Mouse (Mus musculus) spleen, postnatal 14 days (tissue): ENCODE data around the gene Doc2a.
A peak's percentile ranks its signal among the peaks of the same experiment; 100 is the strongest.

ENCODE experiments used
- DNase-seq, 2 experiments: peaks; one replicate each; pipeline ENCODE4 v3.0.0; 2021 to 2022; ENCODE audit warnings: low spot score in 2 of 2

The Doc2a gene

DNA sequence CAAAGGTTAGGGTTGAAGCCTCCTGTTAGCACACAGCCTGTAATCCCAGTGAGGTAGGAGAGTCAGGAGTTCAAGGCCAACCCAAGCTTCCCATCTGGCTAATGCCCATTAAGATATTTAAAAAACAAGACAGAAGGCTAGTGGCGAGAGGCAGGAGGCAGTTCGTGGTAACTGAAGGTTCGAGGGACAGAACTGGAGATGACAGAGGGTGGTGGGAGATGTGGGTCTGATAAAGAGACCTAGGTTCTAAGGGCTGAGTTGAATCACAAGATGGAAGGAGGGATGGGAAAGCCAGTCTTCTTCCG lies at the start of gene Doc2a:
Doc2a (plus strand) TSS at position 301 of the 305 bp plus-strand sequence.
- DNase-seq, result no peak

DNA sequence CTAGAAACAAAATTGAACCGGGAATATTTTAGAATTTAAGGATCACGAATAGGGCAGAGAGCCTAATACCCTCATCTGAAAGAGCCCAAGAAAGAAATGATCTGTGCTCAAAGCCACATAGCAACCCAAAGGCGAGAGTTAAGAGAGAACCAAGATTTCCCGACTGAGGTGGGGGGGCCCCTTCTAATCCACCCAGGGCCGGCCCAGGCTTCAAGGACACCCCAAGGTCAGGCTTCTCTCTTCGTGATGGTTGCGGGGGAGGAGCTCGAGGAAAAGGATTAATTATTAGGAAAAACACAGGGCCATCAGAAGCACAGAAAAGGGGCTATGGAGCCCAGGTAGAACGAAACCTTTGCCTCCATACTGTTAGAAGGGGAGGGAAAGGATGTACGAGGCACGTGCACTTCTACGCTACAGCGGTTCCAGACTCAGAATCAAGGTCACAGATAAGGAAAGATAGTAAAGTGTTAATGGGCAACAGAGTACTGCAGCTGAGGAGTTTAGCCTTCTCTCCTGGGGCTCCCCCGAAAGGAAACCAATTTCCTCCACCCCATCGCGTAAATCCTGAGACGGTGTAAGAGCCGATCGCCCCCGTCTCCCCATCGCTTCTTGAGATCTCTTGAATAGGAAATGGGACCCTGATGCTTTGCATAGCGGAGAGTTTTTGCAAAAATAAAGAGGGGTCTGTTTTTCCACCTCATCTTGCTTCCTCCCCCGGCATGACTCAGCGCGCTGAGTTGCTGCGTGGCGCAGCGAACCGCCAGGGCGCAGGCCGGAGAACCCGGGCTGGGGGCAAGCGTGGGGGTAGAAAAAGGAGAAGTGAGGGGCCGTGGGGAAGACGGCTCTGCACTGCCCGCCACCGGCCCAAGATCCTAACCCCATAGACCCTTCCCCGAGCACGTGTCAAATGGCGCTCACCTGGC lies 48.8 kb upstream of the Doc2a start:
- DNase-seq, result no peak

DNA sequence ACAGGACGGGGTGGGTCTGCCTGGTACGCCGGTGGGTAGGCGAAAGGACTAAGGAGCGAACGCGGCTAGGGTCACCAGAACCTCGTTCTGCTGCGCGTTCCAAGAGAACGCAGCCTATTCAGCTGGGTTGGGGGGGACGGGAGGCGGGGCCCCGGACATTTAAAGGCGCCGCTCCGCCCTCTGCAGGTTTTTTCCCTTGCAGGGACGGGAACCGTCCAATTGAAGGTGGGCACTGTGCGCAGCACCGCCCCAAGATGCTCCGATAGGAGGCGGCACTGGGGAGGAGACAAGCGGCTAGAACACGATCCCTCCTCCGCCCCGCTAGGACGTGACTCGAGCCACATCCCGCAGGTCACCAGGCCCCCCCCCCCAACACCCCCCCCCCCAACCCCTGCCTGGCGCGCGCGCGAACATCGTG lies 48.2 kb upstream of the Doc2a start:
- peak; percentile 89 to 90 for DNase-seq

DNA sequence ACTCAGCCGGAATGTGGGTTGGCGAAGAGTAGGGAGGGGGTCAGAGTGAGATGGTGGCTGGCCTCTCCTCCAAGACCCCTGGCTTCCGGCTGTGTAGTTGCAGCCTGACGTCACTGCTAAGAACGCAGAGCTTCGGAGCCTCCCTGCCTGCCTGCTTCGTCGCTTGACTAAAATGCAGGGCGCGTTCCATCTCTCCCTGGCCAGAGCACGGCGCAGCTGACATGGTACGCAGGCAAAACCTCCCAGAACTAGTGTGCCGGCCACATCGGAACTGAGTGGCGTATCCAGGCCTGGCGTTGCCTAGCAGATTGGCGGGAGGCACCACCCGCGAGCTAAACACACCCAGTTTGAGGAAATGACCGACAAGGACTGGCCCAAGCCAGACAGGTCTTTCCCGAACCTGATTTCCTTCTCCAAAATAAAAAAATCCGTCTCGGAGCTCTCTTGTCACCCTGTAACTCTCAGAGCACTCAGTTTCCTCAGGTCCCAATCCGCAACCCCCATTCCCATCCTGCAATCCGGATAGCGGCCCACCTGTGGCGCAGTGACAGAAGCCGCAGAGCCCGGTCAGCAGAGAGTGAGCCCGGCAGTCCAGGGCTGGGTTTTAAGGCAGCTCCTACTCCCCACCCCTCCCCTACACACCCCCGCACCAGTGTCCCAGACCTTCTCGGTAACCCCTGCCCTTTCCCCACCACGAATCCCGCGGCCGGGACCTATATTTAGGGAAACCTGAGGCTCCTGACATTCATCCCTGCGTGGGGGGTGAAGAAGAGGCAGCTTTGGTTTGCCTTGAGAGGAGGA lies 47.5 kb upstream of the Doc2a start:
- no peak for DNase-seq

DNA sequence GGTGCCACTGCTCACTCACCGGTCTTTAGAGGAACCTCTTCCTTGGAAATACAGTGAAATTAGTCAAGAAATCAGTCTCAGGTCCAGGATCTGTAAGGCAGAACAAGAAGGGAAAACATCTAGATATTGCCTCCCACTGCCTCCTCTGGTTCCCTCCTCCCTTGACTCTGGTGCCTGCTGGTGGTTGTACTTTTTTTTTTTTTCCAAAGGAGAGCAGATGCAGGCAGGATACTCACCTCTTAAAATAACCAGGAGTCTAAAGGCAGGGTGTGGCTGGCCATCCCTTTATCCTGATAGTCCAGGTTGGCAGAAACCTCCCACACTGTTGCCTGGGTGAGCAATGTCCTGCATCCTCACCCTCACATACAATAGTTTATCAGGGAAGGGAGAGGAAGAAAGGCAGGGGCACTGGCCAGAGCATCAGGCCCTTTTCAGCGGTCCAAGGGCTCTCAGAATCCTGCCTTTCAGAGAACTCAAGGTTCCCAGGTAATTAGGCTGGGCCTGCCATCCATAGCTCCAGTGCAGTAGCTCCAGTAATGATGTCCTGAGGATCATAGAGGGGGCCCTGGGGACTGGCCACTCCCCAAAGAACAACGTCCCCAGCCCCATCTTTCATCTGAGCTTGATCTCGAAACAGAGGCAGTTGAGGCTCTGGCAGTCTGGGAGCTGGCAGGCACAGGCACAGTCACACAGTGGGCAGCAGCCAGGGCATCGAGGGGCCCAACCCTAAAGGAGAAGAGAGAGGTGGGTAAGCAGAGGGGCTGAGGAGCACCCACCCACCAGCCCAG lies 46.8 kb upstream of the Doc2a start:
- DNase-seq, result no peak

DNA sequence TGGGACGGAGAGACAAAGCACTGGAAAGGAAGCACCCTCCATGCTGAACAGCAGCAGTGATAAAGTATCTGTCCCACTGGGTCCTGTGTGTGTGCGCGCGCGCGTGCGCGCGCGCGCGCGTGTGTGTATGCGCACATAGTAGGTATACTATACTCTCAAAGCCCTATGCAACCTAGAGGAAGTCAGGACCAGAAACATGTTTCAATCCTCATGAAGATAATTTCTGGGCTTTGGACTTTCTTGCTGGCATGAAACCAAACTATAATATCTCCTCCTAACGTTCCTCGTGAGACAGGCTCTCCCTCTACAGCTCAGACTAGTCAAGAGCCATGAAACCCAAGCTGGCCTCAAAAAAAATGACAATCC lies 46.2 kb upstream of the Doc2a start:
- no peak for DNase-seq

DNA sequence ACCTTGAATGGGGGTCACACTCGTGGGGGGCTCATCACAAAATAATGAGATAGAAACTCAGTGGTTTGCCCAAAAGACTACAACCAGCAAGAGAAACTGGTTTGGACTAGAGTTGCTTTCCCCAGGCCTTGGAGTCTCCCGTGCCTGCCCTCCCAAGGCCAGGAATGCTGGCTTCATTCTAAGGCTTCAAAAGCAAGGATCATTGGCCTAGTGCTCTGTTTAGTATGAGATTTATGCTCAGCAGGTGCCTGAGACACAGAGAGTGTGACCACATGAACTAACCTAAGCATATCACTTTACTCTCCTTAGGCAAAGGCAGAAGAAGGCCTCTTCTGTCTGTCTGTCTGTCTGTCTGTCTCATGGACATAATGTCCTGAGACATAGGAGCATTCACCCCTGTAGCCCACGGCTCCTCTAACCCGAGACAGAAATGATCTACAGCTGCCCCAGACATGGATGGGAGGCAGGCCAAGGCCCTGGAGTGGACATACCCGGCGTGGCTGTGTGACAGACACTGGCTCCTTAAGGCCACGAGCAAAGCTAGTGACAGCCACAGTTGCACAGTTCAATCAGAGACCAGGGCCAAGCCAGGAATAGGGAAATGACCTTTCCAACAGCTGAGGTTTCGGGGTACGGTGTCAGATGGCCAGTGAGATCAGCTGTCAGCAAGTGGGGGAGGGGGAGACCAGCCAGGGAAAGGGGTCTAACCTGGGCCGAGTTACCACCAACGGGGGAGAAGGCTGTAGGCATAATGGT lies 44.9 kb upstream of the Doc2a start:
- no peak for DNase-seq

DNA sequence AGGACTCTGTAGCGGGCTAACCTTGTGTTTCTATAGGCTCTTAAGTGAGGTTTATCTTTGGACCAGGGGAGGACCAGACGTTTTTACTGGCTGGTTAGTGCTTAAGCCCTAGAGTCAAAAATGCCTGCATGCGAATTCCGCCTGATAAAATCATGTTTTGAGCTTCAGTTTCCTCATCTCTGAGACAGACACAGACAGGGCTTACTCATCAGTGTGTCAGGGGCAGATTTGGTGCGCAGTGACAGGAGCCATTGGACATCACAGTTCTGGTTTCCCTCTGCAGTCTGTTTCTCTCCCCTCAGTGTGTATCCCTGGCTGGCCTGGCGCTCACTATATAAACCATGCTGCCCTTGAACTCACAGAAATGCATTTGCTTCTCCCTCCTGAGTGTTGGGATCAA lies 44.0 kb upstream of the Doc2a start:
- DNase-seq, result no peak

DNA sequence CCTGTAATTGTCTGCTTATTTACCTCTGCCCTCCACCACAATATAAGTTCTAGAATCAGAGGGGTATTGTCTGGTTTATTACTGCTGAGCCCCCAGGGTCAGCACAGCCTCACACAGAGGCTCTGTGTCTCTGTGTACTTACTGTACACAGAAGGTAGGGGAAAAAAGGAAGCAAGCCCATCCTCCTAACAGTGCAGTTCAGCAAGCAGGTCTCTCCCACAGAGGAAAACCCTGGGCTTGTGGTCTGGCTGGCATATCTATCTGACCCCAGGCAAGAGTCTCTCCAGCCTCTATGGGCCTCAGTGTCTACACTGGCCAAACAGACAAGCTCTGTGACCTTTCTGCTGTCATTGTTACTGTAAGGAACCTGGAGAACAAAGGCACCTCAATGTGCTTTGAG lies 43.5 kb upstream of the Doc2a start:
- DNase-seq, result no peak

DNA sequence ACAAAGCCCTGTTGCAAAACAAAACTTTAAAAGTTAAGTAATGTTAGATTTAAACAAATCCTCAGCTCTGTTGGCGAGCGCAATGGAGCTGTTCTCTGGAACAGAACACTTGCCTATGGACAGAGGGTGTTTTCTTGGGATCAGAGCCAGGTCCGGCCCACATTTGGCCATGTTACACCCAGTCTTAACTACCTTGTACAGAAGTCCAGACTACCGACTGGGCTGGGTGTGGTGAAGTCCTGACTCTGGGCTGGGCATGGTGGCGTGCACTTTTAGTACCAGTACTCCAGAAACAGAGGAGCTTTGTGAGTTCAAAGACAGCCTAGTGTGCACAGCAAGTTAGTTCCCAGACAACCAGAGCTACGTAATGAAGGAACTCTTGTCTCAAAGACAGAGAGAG lies 40.3 kb upstream of the Doc2a start:
- DNase-seq, result no peak

DNA sequence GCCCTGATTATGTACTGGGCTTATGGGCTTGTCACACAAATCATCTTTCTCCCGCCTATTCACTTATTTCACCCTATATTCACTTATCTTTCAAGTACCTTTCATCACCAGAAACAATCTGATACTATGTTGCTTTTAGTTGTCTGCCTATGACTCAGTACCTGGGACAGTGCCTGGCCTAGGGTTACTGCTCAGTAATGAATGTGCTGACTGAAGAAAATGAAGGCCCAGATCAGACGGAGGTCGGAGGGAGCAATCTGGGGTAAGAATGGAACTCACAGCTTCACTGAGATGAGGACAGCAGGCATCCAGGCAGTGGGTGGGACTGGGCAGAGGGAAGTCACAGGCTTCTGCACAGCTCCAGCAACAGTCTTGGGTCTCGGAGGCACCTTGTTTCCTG lies 39.8 kb upstream of the Doc2a start:
- DNase-seq, result no peak

DNA sequence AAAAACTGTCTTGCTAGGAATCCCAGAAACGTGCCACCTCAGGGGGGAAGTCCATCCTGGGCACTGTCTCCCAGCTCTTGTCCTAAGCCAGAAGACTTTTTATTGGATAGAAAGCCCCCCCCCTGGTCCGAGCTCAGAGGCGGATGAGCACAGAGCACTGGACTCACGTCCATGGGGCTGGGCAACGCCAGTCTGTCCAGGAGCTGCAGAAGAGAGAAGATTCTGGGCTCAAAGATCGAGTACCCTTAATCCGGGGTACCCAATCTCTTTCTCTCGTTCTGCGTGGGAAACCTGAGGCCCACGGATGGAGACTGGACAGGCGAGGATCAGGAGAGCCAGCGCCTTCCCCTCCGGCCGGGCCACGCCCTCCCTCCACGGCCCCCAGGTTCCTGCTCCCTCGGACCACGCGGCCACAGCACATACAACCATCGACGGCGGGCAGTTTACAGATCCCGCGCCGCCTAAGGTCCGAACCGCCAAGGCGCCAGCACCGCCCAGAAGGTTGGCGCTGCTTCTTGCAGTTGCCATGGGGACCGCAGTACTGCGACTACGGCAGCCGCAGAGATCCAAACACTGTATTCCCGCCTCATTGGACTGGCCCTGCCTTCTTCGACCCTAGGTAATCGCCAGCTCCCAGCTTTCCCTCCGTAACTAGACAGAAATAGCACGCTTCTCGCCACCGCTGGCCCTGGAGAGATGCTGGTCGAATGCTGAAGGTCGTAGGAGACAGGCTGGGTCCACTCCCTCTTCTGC lies 38.3 kb upstream of the Doc2a start:
- DNase-seq, result peak; percentile 58 to 66

DNA sequence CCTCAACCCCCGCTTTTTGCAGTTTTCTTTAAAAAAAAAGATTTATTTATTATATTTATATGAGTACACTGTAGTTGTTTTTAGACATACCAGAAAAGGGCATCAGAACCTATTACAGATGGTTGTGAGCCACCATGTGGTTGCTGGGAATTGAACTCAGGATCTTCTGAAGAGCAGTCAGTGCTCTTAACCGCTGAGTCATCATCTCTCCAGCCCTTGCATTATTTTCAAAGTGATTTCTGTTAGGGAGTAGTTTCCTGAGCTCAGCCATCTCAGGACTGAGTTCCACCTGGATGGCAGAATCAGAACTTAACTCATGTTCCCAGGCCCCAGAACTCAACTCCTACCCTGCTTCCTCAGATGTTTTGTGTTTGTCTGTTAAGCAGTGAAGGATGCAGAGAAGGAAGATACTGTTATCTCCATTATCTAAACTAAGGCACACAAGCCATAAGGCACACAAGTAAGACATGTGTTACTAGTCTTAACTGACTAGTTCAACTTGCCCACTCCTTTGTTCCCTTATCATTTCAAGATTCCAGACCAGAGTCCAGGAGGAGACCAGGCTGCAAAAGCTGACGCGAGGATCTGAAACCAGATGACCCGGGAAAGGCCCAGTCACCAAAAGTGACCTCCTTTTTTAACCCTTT lies 37.4 kb upstream of the Doc2a start:
- DNase-seq, result no peak

DNA sequence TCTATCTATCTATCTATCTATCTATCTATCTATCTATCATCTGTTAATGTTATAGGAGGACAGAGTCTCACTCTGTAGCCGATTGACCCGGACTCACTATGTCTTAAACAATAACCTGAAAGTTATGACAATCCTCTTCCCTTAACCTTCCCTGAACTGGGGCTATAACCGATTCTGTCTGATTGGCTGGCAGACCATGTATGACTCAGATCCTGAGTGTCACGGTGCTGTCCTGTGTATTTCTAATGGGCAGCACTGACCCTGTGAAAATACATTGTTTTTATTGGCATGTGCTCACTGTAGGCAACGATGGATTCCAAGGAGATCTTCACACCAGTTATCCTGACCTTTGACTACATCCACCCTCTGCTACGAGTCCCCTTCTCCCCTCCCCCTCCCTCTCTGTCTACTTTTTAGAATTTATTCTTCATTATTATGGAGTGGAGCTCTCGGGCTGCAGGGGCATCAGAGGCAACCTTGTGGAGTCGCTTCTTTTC lies 31.4 kb upstream of the Doc2a start:
- DNase-seq, result no peak

DNA sequence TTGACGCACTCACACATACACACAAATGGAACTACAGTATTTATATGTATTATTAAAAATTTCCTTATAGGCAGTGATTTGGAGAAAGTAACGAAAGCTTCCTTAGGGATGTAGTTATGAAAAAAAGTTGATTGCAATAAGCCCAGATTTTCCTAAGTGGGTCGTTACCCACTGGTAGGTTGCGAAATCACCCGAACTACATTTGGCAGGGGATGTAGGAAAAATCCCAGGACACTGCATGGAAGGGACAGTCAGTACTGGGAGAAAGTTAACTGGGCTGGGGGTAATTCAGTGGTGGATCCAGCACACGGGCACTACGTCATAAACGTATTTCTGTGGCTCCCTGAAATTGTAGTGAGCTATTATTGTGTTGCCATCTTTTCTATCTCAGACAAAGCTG lies 30.7 kb upstream of the Doc2a start:
- DNase-seq, result no peak

DNA sequence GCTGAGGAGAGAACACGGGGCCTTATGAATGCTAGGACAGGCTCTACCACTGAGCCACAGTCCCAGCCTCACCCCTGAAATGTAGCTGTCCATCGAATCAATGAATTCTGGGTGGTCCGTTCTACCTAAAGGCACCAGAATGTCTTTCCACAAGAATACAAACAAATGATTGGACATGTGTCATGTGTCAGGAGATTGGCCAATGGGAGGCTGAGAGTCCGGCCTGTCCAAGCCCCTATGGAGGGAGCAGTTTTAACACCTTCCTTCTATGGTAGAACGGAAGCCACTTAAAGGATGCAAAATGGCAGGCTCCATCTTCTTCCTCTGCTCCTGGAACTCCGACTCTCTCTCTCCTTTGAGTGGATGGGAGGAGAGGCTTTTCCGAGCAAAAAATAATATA lies 29.6 kb upstream of the Doc2a start:
- DNase-seq, result no peak

DNA sequence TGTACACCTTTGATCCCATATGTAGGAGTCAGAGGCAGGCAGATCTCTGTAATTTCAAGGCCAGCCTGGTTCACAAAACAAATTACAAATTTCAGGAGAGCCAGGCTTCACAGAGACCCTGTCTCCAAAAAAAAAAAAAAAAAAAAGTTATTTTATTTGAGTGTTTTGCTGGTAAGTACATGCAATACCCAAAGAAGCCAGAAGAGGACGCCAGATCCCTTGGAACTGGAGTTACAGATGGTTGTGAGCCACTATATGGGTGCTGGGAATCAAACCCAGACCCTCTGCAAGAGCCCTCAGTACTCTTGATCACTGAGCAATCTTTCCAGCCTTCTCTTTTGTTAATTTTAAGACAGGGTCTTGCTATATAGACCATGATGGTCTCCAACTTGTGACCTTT lies 28.4 kb upstream of the Doc2a start:
- no peak for DNase-seq

DNA sequence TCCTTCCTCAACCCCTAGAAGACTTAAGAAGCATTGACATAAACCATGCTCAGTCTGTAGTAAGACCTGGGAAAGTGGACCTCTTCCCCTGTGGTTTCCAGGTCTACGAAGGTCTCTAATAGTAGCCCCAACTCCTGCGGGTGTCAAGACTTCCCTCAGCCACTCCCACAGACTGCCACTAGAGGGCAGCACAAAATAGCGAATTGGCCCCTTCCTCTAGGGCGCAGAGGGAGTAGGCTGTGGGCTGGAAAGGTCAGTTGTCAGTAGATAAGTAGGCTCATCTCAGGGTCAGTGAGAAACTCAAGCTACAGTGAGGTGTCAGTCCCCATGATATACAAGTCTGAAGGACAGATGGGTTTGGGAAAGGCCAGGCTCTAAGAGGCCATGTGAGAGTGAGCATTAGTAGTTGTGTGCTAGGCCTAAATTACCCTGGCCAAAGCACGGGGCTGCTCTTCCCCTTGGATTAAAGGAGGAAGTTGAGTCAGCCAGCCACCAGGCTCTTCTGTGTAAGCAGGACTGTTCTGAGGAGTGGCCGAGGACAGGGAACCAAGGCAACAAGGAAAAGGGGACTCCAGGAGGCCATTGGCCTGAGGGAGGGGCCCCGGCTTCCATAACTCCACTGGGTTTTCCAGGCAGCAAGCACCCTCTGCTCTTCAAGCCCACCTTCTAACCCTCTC lies 25.2 kb upstream of the Doc2a start:
- peak; percentile 65 to 78 for DNase-seq

DNA sequence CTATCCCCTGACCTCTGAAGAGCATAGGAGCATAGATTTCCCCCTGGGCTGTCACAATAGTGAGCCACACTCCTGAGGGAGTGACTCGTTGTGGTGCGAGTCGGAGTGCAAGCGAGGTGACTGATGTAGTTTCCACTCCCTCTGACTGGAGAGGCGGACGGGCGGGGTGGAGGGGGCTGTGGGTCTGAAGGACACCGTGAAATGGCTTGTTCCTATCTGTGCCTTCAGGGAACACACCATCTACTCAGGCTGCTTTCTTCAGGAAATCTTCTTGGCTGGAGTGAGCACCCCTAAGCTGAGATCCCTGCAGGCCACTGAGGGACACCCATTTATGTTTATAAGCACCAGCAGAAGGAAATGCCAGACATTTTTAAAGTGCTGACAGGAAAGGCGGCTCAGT lies 24.5 kb upstream of the Doc2a start:
- no peak for DNase-seq
